8 mouse cellular contexts compared by ENCODE assay signal in genomic region chr12:108386476-108387232, GRCm38 (mm10). TPM values are rescaled to one million over a fixed set of nuclear protein-coding genes. Genes with fewer than 3 reads are reported as not detected.
A peak's percentile ranks its signal among the peaks of the same experiment; 100 is the strongest.
DNase-seq lines count a peak whose midpoint lies in the region; ATAC-seq and TF ChIP-seq lines count a peak whose summit lies in the region.

No protein-coding gene starts in this region.

- H3K36me3 ChIP-seq in intestine, postnatal 0 days (ENCODE audit: control insufficient read depth, insufficient read depth): no peaks in the 10 kb centered on the region

- H3K4me3 ChIP-seq in intestine, postnatal 0 days (ENCODE audit: low read depth, low read length): no peak overlapping the region

- 72% methylated on average over 13 of the region's 13 CpGs for WGBS in intestine, postnatal 0 days

- intact Hi-C loops in gastrocnemius, postnatal 14 days (cut with DNase I; ENCODE audit: low total_unique reads): no loop called here

- no peak for ATAC-seq in cerebellum, adult (ENCODE audit: insufficient number of reproducible peaks, low FRiP score, low TSS enrichment)
- no peak for ATAC-seq in intestine, postnatal 0 days
- ATAC-seq in CD4-positive, CD25-positive, alpha-beta regulatory T cell, adult 4 months: no peak

- no peak overlapping the region for H3K9ac ChIP-seq in intestine, postnatal 0 days (ENCODE audit: low read depth, low read length)

- no peak overlapping the region for H3K27ac ChIP-seq in intestine, postnatal 0 days (ENCODE audit: low read depth, low read length)

- no peaks in the 10 kb centered on the region for H3K4me1 ChIP-seq in intestine, postnatal 0 days (replicated peaks; ENCODE audit: control insufficient read depth, insufficient read depth, low read length)

- TF ChIP-seq CTCF in intestine, postnatal 0 days (IDR thresholded peaks at IDR 0.05; ENCODE audit: low read depth): 0 out of 2 replicates have a peak, but pooled peaks have one; percentile 5

- H3K27me3 ChIP-seq in intestine, postnatal 0 days (replicated peaks; ENCODE audit: control insufficient read depth, insufficient read depth, low read length): no peaks in the 10 kb centered on the region

- H3K4me2 ChIP-seq in intestine, postnatal 0 days (replicated peaks; ENCODE audit: low read depth): no peak overlapping the region

- no peaks in the 10 kb centered on the region for H3K9me3 ChIP-seq in intestine, postnatal 0 days (ENCODE audit: control insufficient read depth)

- DNase-seq in cerebellum, postnatal 25 days: peak; percentile 22 to 54
- peak; percentile 35 for DNase-seq in 3134 (ENCODE audit: extremely low read depth, insufficient read length, low spot score)
- DNase-seq in gastrocnemius, postnatal 14 days: peak; percentile 65
- no peak for DNase-seq in embryo, embryonic 10 days (ENCODE audit: low spot score)
- no peak for DNase-seq in layer of hippocampus, postnatal 25 days (ENCODE audit: extremely low spot score in 1 of 2, low spot score in 1 of 2)

RNA-seq across cellular contexts. Expression of gene Eml1, which starts 15.9 kb away (rescaled TPM):
- 100 to 1,000 TPM; 114 to 127 TPM for total RNA-seq in gastrocnemius, postnatal 14 days (2021)
- polyA plus RNA-seq in intestine, postnatal 0 days (2015; fragmentation: Nextera tagmentation; extraction: Ambion mirVana): 27.8 and 32.9 TPM in 2 replicates
- 10 to 100 TPM; 48.3 to 49.7 TPM for total RNA-seq in layer of hippocampus, postnatal 25 days (2021)
- under 1 TPM in 1 of 2 experiments, not detected in 1; 0.32 TPM for polyA plus RNA-seq in CD4-positive, CD25-positive, alpha-beta regulatory T cell, adult 4 months (2017; shearing (Covaris generic))

RNA-seq across cellular contexts. Expression of gene Cyp46a1, which starts 52.5 kb away (rescaled TPM):
- total RNA-seq in gastrocnemius, postnatal 14 days (2021): under 1 TPM; 0.35 to 0.62 TPM
- polyA plus RNA-seq in intestine, postnatal 0 days (2015; fragmentation: Nextera tagmentation; extraction: Ambion mirVana): 0.85 and 0.86 TPM in 2 replicates
- total RNA-seq in layer of hippocampus, postnatal 25 days (2021): 100 to 1,000 TPM; 172 to 174 TPM
- polyA plus RNA-seq in CD4-positive, CD25-positive, alpha-beta regulatory T cell, adult 4 months (2017; shearing (Covaris generic)): not detected

Comparison
In these comparisons a context has a peak if more than half of its experiments do, and no peak if none do; other contexts are left out.
1. DNase-seq: peak in cerebellum, postnatal 25 days (2 of 2), 3134 (single experiment) and gastrocnemius, postnatal 14 days (single experiment); none in embryo, embryonic 10 days (single experiment) and layer of hippocampus, postnatal 25 days (0 of 2).
2. RNA of gene Cyp46a1, which starts 52.5 kb away (total RNA-seq): 172 to 174 TPM in layer of hippocampus, postnatal 25 days; 0.35 to 0.62 TPM in gastrocnemius, postnatal 14 days; every median in the first group is over 100 times any median in the second.